Mouse (Mus musculus) G1E-ER4 (cell line): ENCODE measurements around the gene Snx17. TPM values are rescaled to one million over a fixed set of nuclear protein-coding genes. Genes with fewer than 3 reads are reported as not detected.

Source experiments
- GATA1 ChIP-seq: IDR thresholded peaks from one replicate; pipeline ENCODE4 v1.8.0; 2012; ENCODE audit warnings: low read length, inconsistent platforms
- polyA plus RNA-seq: library from polyadenylated mRNA; stranded (reverse); fragments of >175 nt; gene quantifications from 2 replicates; pipeline ENCODE4 v1.2.3, GENCODE M21; 2012

The Snx17 gene
- polyA plus RNA-seq, 1 experiment = 68.0 TPM

- no peak for TF ChIP-seq GATA1
Observed at GRCm38 (mm10) chr5:31192045-31192938, 735 bp upstream of the Snx17 start.

- TF ChIP-seq GATA1 = no peak
Observed at GRCm38 (mm10) chr5:31193631-31194281, 729 bp downstream of the Snx17 start.

- no peak for TF ChIP-seq GATA1
Observed at GRCm38 (mm10) chr5:31194486-31195485, 1.8 kb downstream of the Snx17 start.

GRCm38 (mm10) chr5:31195671-31196070 lies 2.6 kb downstream of the Snx17 start:
- no peak for TF ChIP-seq GATA1

- no peak for TF ChIP-seq GATA1
Observed at GRCm38 (mm10) chr5:31196207-31196606, 3.2 kb downstream of the Snx17 start.

GRCm38 (mm10) chr5:31197072-31197471 lies 4.0 kb downstream of the Snx17 start:
- no peak for TF ChIP-seq GATA1

- no peak for TF ChIP-seq GATA1
Observed at GRCm38 (mm10) chr5:31198170-31198569, 5.1 kb downstream of the Snx17 start.

GRCm38 (mm10) chr5:31198616-31199320 lies 5.7 kb downstream of the Snx17 start:
- no peak for TF ChIP-seq GATA1

- no peak for TF ChIP-seq GATA1
Observed at GRCm38 (mm10) chr5:31199321-31199892, 6.4 kb downstream of the Snx17 start.

- TF ChIP-seq GATA1 = no peak
Observed at GRCm38 (mm10) chr5:31199893-31200292, 6.9 kb downstream of the Snx17 start.

GRCm38 (mm10) chr5:31200327-31200768 lies 7.3 kb downstream of the Snx17 start:
- no peak for TF ChIP-seq GATA1

- TF ChIP-seq GATA1 = no peak
Observed at GRCm38 (mm10) chr5:31201042-31201741, 8.2 kb downstream of the Snx17 start.

- TF ChIP-seq GATA1 = no peak
Observed at GRCm38 (mm10) chr5:31201742-31202590, 8.9 kb downstream of the Snx17 start, which contains the start of gene Zfp513. Gene Zfp513 (minus strand): TSS chr5:31202303.

GRCm38 (mm10) chr5:31202933-31203332 lies 9.9 kb downstream of the Snx17 start:
- TF ChIP-seq GATA1 = no peak
